Mouse (Mus musculus) cortical plate, adult 2 months (tissue): ENCODE measurements at regions not wholly inside any gene's neighbourhood (a gene's known extent, or its start where the extent isn't known, plus 50 kb on each side); places are given as distances from the start of the nearest gene placed in this dataset.

Experiments used
- CTCF ChIP-seq: fragments of 200-500 bp; IDR thresholded peaks from 2 replicates; pipeline ENCODE4 v1.5.1; 2011; ENCODE audit warnings: mild to moderate bottlenecking, control low read depth, low read length; ENCODE audit not compliant: insufficient read depth; ENCODE audit errors: extremely low read depth
- POLR2A ChIP-seq: fragments of 200-500 bp; IDR thresholded peaks from 2 replicates; pipeline ENCODE4 v1.6.1; 2011; ENCODE audit warnings: mild to moderate bottlenecking, low read length, control low read depth; ENCODE audit not compliant: insufficient read depth; ENCODE audit errors: extremely low read depth

DNA sequence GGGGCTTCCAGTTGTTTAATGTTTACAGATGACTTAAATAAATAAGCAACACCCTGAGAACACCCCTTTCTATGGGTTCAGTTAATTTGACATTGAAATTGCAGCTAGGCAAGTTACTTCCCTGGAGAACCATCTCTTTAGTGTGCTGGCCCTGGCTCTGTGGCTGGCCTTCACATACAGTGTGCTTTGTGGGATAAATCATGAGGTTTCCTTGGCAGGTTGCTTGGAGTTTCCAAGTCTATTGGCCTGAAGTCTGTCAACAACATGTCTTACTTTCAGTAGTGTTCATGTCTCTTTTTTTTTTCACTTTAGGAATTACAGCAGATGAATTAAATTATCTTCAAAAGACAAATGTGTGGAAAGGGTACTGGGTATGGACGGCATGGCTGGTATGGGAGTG is 359.2 kb upstream of the Dph6 start:
- TF ChIP-seq CTCF (no peak), POLR2A (no peak)
